Mouse (Mus musculus) left cerebral cortex, postnatal 4 days (tissue): ENCODE measurements at regions not wholly inside any gene's neighbourhood (a gene's known extent, or its start where the extent isn't known, plus 50 kb on each side); places are given as distances from the start of the nearest gene placed in this dataset.

Experiments
- DNase-seq: peaks from one replicate; pipeline ENCODE4 v3.0.0-alpha.2; 2022
- intact Hi-C: fragments of 180-260 bp; cut with DNase I; formaldehyde crosslinking; loops from one replicate; pipeline ENCODE4 v1.15.1; 2025

DNA sequence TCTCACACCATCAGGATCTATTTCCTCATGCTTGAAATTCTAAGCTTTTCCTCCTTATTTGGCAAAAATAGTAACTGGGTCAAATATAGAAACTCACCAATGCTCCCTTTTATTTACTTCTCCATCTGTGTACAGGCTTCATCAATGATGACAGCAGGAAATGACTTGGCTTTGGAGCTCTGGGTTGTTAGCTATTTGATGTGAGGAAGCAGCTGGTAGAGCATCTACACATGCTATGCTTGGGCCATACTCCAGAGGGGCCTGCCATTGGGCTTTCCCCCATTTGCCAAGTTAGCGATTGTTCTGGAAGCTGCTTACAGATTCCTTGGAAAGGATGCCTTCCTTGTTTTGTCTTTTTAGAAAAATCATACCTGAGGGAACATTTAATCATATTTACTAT is 181.5 kb upstream of the F9 start:
- peak; percentile 3 for DNase-seq
- intact Hi-C loops: no loop called here
